Mouse (Mus musculus) intestine, postnatal 0 days (tissue): ENCODE results near the gene Cacna2d2. TPM values are rescaled to one million over a fixed set of nuclear protein-coding genes. Genes with fewer than 3 reads are reported as not detected.

ENCODE experiments used
- ATAC-seq: fragments of 200-750 bp; cut with Nextera tagmentation; 2 replicates; pipeline ENCODE4 v1.8.0; 2017; ENCODE audit warnings: mild to moderate bottlenecking, moderate TSS enrichment, moderate library complexity
- H3K27ac ChIP-seq: fragments of 300-500 bp; sonication (generic); 2 replicates; pipeline ENCODE4 v1.5.1; 2014; ENCODE audit warnings: mild to moderate bottlenecking, low read depth, low read length, moderate library complexity
- H3K27me3 ChIP-seq: fragments of 300-500 bp; sonication (generic); replicated peaks from 2 replicates; pipeline ENCODE4 v1.6.1; 2014; ENCODE audit warnings: low read length, mixed read lengths; ENCODE audit not compliant: control insufficient read depth, insufficient read depth
- H3K36me3 ChIP-seq: fragments of 300-500 bp; sonication (generic); 2 replicates; pipeline ENCODE4 v1.6.1; 2014; ENCODE audit warnings: mild to moderate bottlenecking, moderate library complexity; ENCODE audit not compliant: control insufficient read depth, insufficient read depth
- H3K4me1 ChIP-seq: fragments of 300-500 bp; sonication (generic); replicated peaks from 2 replicates; pipeline ENCODE4 v1.6.1; 2014; ENCODE audit warnings: antibody characterized with exemption, low read length, mixed read lengths; ENCODE audit not compliant: control insufficient read depth, insufficient read depth
- H3K4me2 ChIP-seq: fragments of 300-500 bp; sonication (generic); replicated peaks from 2 replicates; pipeline ENCODE4 v1.6.1; 2014; ENCODE audit warnings: low read depth, mild to moderate bottlenecking, moderate library complexity
- H3K4me3 ChIP-seq: fragments of 300-500 bp; sonication (generic); 2 replicates; pipeline ENCODE4 v1.5.1; 2014; ENCODE audit warnings: low read depth, low read length
- H3K9ac ChIP-seq: fragments of 300-500 bp; sonication (generic); 2 replicates; pipeline ENCODE4 v1.6.1; 2014; ENCODE audit warnings: mild to moderate bottlenecking, low read depth, low read length
- H3K9me3 ChIP-seq: fragments of 300-500 bp; sonication (generic); 2 replicates; pipeline ENCODE4 v1.6.1; 2016; ENCODE audit warnings: mixed run types; ENCODE audit not compliant: control insufficient read depth
- CTCF ChIP-seq: sonication (generic); IDR thresholded peaks from 2 replicates; pipeline ENCODE4 v1.5.1; 2016; ENCODE audit warnings: low read depth, mild to moderate bottlenecking, control low read depth, antibody characterized with exemption, moderate library complexity
- WGBS: fragments of 180-500 bp; shearing (Covaris S2); extraction: QIAGEN DNeasy Blood & Tissue Kit; methylation state at CpG from one replicate; pipeline ENCODE4 v1.1.7; 2014; 5-methylcytosine and 5-hydroxymethylcytosine counted together
- polyA plus RNA-seq: library from polyadenylated mRNA; unstranded; fragments of >200 nt; fragmentation: Nextera tagmentation; extraction: Ambion mirVana; gene quantifications from 2 replicates; pipeline ENCODE4 v1.2.1, GENCODE M21; 2015

The Cacna2d2 gene
- polyA plus RNA-seq, 1 experiment from 2014 or later: 0.22 TPM

DNA sequence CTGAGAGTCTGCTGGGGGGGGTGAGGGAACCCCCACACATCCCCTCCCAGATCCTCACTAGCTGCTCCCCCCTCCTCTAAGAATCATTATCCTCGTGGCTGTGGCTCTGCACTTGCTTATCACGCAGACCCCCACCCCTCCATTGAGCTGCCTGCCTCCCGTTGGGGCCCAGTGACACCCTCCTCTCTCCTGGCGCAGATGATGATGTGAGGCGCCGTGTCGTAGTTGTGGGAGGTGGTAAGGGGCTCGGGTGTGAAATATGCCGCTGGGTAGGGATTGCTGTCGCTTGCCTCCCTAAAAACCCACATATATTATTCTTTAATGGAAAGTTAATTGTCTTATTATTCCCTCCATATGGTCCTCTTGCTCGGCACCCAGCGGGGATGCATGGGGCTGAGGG, 31.0 kb downstream of the Cacna2d2 start:
- 58% methylated on average over 12 of the region's 12 CpGs for WGBS
- no peak for TF ChIP-seq CTCF
- Histone ChIP-seq H3K9me3 (no peaks in the 10 kb centered on the region), H3K27me3 (no peaks in the 10 kb centered on the region; the same call in 1 of the 2 replicates), H3K4me2 (no peak overlapping the region), H3K36me3 (no peaks in the 10 kb centered on the region), H3K9ac (no peak overlapping the region), H3K4me3 (no peak overlapping the region), H3K27ac (no peak overlapping the region), H3K4me1 (no peaks in the 10 kb centered on the region)
- no peak for ATAC-seq

DNA sequence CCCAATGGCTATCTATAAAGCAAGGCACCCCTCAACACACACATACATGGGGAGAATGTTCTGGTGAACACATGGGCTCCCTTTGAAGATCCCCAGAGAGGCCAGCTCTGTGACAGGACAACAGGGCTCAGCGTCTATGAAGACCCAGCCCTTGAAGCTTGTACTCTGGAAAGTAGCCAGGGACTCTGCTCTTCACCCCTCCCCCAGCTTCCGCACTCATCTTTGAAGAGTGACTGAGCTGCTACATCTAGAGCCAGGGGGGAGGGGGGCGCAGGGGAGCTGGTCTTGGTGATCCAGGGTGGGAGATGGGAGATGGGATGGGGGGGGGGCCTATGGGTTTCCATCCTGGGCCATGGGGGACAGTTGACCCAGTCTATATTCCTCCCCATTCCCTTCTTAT, 33.1 kb downstream of the Cacna2d2 start:
- no peak for ATAC-seq
- WGBS: 53% methylated on average over 3 of the region's 3 CpGs
- no peak overlapping the region for H3K4me2 ChIP-seq
- H3K9me3 ChIP-seq: no peaks in the 10 kb centered on the region
- no peak overlapping the region for H3K27ac ChIP-seq
- H3K4me1 ChIP-seq: no peaks in the 10 kb centered on the region
- H3K36me3 ChIP-seq: no peaks in the 10 kb centered on the region
- H3K27me3 ChIP-seq: no peaks in the 10 kb centered on the region; the same call in 1 of the 2 replicates
- H3K9ac ChIP-seq: no peak overlapping the region
- H3K4me3 ChIP-seq: no peak overlapping the region
- no peak for TF ChIP-seq CTCF

DNA sequence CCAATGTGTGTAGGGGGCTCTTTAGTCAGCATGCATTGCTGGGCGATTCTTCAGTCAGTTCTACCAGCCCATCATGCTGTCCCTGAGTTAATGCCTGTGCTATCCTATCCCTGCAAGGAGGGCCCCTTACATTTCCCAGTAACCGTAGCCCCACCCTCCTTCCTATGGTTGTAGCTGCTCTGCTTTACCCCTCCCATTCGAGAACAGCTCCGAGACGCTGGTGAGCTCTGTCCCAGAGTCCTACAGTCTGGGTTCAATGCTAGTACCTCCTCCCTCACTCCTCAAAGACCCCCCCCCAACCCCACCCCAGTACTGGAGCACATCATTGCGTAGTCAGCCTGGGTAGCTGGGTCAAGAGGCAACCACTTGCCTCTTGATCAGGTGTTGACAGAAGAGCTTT, 35.4 kb downstream of the Cacna2d2 start:
- Histone ChIP-seq H3K27me3 (no peaks in the 10 kb centered on the region; the same call in 1 of the 2 replicates), H3K9ac (no peak overlapping the region), H3K36me3 (no peaks in the 10 kb centered on the region), H3K4me1 (no peaks in the 10 kb centered on the region), H3K4me3 (no peak overlapping the region), H3K9me3 (no peaks in the 10 kb centered on the region), H3K4me2 (no peak overlapping the region), H3K27ac (no peak overlapping the region)
- TF ChIP-seq CTCF: no peak
- 24% methylated on average over 6 of the region's 6 CpGs for WGBS
- no peak for ATAC-seq

DNA sequence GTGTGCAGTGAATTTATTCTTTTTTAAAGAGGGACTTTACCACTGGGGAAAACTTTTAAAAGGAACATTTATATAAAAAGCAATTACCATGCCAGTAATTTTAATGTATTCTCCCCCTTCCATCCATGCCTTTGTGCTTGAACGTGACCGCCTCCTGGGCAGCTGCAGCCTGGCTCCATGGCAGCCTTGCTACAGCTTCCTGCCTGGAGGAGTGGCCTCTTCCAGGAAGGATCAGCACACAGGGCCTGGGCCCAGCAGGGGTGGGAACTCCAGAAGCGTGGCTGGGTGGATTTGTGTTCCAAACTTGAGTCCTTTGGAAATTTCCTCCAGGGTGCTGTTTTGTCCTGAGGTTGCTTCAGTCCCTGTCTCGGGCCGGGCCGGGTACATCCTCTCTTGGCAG, 35.9 kb downstream of the Cacna2d2 start:
- H3K27me3 ChIP-seq: no peaks in the 10 kb centered on the region; the same call in 1 of the 2 replicates
- H3K27ac ChIP-seq: no peak overlapping the region
- no peak overlapping the region for H3K4me2 ChIP-seq
- no peak for TF ChIP-seq CTCF
- no peaks in the 10 kb centered on the region for H3K36me3 ChIP-seq
- no peaks in the 10 kb centered on the region for H3K9me3 ChIP-seq
- 41% methylated on average over 6 of the region's 6 CpGs for WGBS
- no peak overlapping the region for H3K9ac ChIP-seq
- ATAC-seq: no peak
- no peaks in the 10 kb centered on the region for H3K4me1 ChIP-seq
- no peak overlapping the region for H3K4me3 ChIP-seq

DNA sequence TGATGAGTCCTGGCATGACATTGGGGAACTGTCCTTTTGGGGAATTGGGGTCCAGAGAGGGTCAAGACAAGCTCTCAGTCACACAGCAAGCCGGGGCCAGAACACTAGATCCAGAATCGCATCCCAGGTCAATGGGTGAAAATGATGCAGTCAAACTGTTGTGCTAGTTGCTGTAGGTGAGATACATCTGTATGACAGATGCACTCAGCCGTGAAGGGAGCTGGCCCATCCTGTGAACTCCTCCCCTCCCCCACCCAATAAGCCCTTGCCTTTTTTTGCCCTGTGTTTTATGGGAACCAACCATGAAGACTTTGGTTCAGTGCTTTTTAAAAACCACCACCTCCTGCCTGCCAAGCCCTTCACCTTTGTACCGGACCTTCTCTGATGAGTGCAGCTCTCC, 43.5 kb downstream of the Cacna2d2 start:
- WGBS: 70% methylated on average over 4 of the region's 4 CpGs
- Histone ChIP-seq H3K27me3 (0 out of 2 replicates have a peak, but pooled peaks cover 3% of the 10 kb centered on the region), H3K9me3 (no peaks in the 10 kb centered on the region), H3K4me2 (no peak overlapping the region), H3K4me3 (no peak overlapping the region), H3K4me1 (no peaks in the 10 kb centered on the region), H3K27ac (no peak overlapping the region), H3K9ac (no peak overlapping the region), H3K36me3 (no peaks in the 10 kb centered on the region)
- TF ChIP-seq CTCF: no peak
- ATAC-seq: no peak

DNA sequence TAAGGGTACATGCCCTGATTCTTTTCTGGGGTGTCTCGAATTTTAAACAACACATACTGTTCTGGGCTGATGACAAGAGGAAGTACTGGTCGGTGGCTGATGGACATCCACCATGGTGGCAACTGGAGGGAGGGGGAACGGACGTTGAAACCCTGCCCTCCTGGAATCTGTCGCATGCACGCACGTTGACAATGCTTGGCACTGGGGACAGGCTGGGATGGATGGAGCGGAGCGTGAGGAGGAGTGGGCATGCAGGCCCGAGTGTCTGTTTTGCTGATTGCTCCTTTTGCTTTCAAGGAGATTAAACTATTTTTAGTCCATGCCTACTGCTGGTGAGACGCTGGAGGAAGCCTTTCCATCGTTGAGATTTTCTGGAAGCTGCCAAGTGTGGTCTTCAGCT, 43.9 kb downstream of the Cacna2d2 start:
- Histone ChIP-seq H3K9me3 (no peaks in the 10 kb centered on the region), H3K36me3 (no peaks in the 10 kb centered on the region), H3K4me3 (no peak overlapping the region), H3K9ac (no peak overlapping the region), H3K4me2 (no peak overlapping the region), H3K4me1 (no peaks in the 10 kb centered on the region), H3K27ac (no peak overlapping the region), H3K27me3 (0 out of 2 replicates have a peak, but pooled peaks cover 4% of the 10 kb centered on the region)
- ATAC-seq: no peak
- TF ChIP-seq CTCF: no peak
- 72% methylated on average over 12 of the region's 12 CpGs for WGBS

DNA sequence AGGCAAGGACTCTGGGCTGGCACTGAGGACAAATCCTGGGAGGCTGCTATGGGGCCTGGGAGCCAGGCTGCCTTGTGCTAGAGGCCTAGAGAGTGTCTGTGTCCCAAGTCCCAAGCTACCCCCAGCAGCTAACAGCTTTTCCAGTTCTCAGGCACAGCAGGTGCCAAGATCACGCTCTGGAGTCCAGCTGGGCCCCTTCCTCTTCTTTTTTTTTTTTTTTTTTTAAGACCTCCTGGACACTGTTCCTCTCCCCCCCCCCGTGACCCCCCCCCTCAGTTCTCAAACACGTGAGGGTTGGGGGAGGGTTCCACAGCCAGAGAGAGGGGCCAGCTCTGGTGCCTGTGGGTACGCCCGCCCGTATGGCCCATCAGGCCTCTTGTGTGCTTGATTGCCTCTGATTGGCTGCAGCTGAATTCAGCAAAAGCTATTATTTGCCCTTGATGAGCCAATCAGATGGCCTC, 45.6 kb downstream of the Cacna2d2 start:
- Histone ChIP-seq H3K4me2 (no peak overlapping the region), H3K4me1 (no peaks in the 10 kb centered on the region), H3K4me3 (no peak overlapping the region), H3K36me3 (no peaks in the 10 kb centered on the region), H3K9ac (no peak overlapping the region), H3K9me3 (no peaks in the 10 kb centered on the region), H3K27ac (no peak overlapping the region), H3K27me3 (0 out of 2 replicates have a peak, but pooled peaks cover 4% of the 10 kb centered on the region)
- 68% methylated on average over 4 of the region's 6 CpGs for WGBS
- TF ChIP-seq CTCF: no peak
- no peak for ATAC-seq
